Mouse (Mus musculus) kidney, adult 2 months (tissue): Measurements from ENCODE around the gene Cd19.

Experiments
- CTCF ChIP-seq: fragments of 200-500 bp; conservative IDR thresholded peaks from 2 replicates; pipeline ENCODE4 v1.5.1; 2011; ENCODE audit warnings: low read depth, mild to moderate bottlenecking, control low read depth, low read length, moderate library complexity, mixed read lengths; ENCODE audit not compliant: insufficient read depth, insufficient read length
- POLR2A ChIP-seq: fragments of 200-500 bp; IDR thresholded peaks from one replicate; pipeline ENCODE4 v1.6.1; 2011; ENCODE audit warnings: low read depth, low read length, control low read depth

GRCm38 (mm10) chr7:126421756-126422155, 7.1 kb upstream of the Cd19 start:
- TF ChIP-seq CTCF (no peak), POLR2A (no peak)
